Mouse (Mus musculus): Measurements from ENCODE around the gene Rabgap1l. TPM values are rescaled to one million over a fixed set of nuclear protein-coding genes. Genes with fewer than 3 reads are reported as not detected.

Rabgap1l gene
- polyA plus RNA-seq, 1 experiment, result 6.7 TPM

- DNase-seq (ENCODE audit: low read depth, low spot score), result no peak
- 70% methylated on average over 6 of the region's 6 CpGs for WGBS
Measured at GRCm38 (mm10) chr1:160533209-160533820, 259.7 kb downstream of the Rabgap1l start.

GRCm38 (mm10) chr1:160531402-160531801 lies 261.6 kb downstream of the Rabgap1l start:
- DNase-seq (ENCODE audit: low read depth, low spot score), result peak; percentile 57
- 10% methylated on average over 5 of the region's 5 CpGs for WGBS

- 71% methylated on average over 3 of the region's 3 CpGs for WGBS
- DNase-seq (ENCODE audit: low read depth, low spot score), result no peak
Measured at GRCm38 (mm10) chr1:160521918-160522317, 271.1 kb downstream of the Rabgap1l start.

GRCm38 (mm10) chr1:160520665-160521064 lies 272.3 kb downstream of the Rabgap1l start:
- 55% methylated on average over 3 of the region's 3 CpGs for WGBS

GRCm38 (mm10) chr1:160519896-160520465 lies 273.0 kb downstream of the Rabgap1l start:
- 77% methylated on average over 1 of the region's 1 CpGs for WGBS
- no peak for DNase-seq (ENCODE audit: low read depth, low spot score)

More at GRCm38 (mm10) chr1:160520665-160521064, 272.3 kb downstream of the Rabgap1l start:
- no peak for DNase-seq (ENCODE audit: low read depth, low spot score)

- 35% methylated on average over 4 of the region's 4 CpGs for WGBS
- DNase-seq (ENCODE audit: low read depth, low spot score), result no peak
Measured at GRCm38 (mm10) chr1:160518552-160518951, 274.5 kb downstream of the Rabgap1l start.

- no peak for DNase-seq (ENCODE audit: low read depth, low spot score)
Measured at GRCm38 (mm10) chr1:160507766-160508165, 285.2 kb downstream of the Rabgap1l start.

- WGBS, result 80% methylated on average over 3 of the region's 3 CpGs
- no peak for DNase-seq (ENCODE audit: low read depth, low spot score)
Measured at GRCm38 (mm10) chr1:160496906-160497577, 296.0 kb downstream of the Rabgap1l start.

- 60% methylated on average over 3 of the region's 3 CpGs for WGBS
- DNase-seq (ENCODE audit: low read depth, low spot score), result no peak
Measured at GRCm38 (mm10) chr1:160485731-160486130, 307.3 kb downstream of the Rabgap1l start.

- 96% methylated on average over 7 of the region's 7 CpGs for WGBS
- no peak for DNase-seq (ENCODE audit: low read depth, low spot score)
Measured at GRCm38 (mm10) chr1:160485028-160485427, 308.0 kb downstream of the Rabgap1l start.

GRCm38 (mm10) chr1:160481643-160482042 lies 311.4 kb downstream of the Rabgap1l start:
- 93% methylated on average over 2 of the region's 2 CpGs for WGBS
- DNase-seq (ENCODE audit: low read depth, low spot score), result no peak

GRCm38 (mm10) chr1:160467443-160467842 lies 325.6 kb downstream of the Rabgap1l start:
- DNase-seq (ENCODE audit: low read depth, low spot score), result no peak

GRCm38 (mm10) chr1:160465186-160465585 lies 327.8 kb downstream of the Rabgap1l start:
- DNase-seq (ENCODE audit: low read depth, low spot score), result no peak

GRCm38 (mm10) chr1:160464148-160464547 lies 328.9 kb downstream of the Rabgap1l start:
- no peak for DNase-seq (ENCODE audit: low read depth, low spot score)

GRCm38 (mm10) chr1:160460346-160460745 lies 332.7 kb downstream of the Rabgap1l start:
- WGBS, result 98% methylated on average over 1 of the region's 1 CpGs
- no peak for DNase-seq (ENCODE audit: low read depth, low spot score)

GRCm38 (mm10) chr1:160451663-160452062 lies 341.3 kb downstream of the Rabgap1l start:
- 67% methylated on average over 2 of the region's 2 CpGs for WGBS
- DNase-seq (ENCODE audit: low read depth, low spot score), result no peak

GRCm38 (mm10) chr1:160448681-160449080 lies 344.3 kb downstream of the Rabgap1l start:
- DNase-seq (ENCODE audit: low read depth, low spot score), result no peak
- WGBS, result 63% methylated on average over 2 of the region's 2 CpGs

- no peak for DNase-seq (ENCODE audit: low read depth, low spot score)
- WGBS, result 96% methylated on average over 1 of the region's 1 CpGs
Measured at GRCm38 (mm10) chr1:160446823-160447222, 346.2 kb downstream of the Rabgap1l start.

GRCm38 (mm10) chr1:160443506-160443905 lies 349.5 kb downstream of the Rabgap1l start:
- DNase-seq (ENCODE audit: low read depth, low spot score), result no peak
- 90% methylated on average over 1 of the region's 1 CpGs for WGBS

GRCm38 (mm10) chr1:160441679-160442078 lies 351.3 kb downstream of the Rabgap1l start:
- DNase-seq (ENCODE audit: low read depth, low spot score), result no peak
- 58% methylated on average over 2 of the region's 2 CpGs for WGBS

- 86% methylated on average over 5 of the region's 5 CpGs for WGBS
- DNase-seq (ENCODE audit: low read depth, low spot score), result no peak
Measured at GRCm38 (mm10) chr1:160441161-160441560, 351.9 kb downstream of the Rabgap1l start.

All from large intestine, adult 2 months (tissue).